Mouse (Mus musculus) liver, embryonic 16.5 days (tissue): ENCODE measurements around the gene Mfrp. TPM values are rescaled to one million over a fixed set of nuclear protein-coding genes. Genes with fewer than 3 reads are reported as not detected.

ENCODE experiments used
- ATAC-seq: fragments of 200-750 bp; cut with Nextera tagmentation; 2 replicates; pipeline ENCODE4 v1.8.0; 2017; ENCODE audit warnings: low read depth, mild to moderate bottlenecking, moderate number of reproducible peaks, moderate library complexity
- H3K27ac ChIP-seq: fragments of 300-500 bp; sonication (generic); 2 replicates; pipeline ENCODE4 v1.5.1; 2014; ENCODE audit warnings: mild to moderate bottlenecking, low read length
- H3K27me3 ChIP-seq: fragments of 300-500 bp; sonication (generic); 2 replicates; pipeline ENCODE4 v1.6.1; 2014; ENCODE audit warnings: low read depth, low read length, mixed read lengths; ENCODE audit not compliant: control insufficient read depth, insufficient read depth
- H3K36me3 ChIP-seq: fragments of 300-500 bp; sonication (generic); 2 replicates; pipeline ENCODE4 v1.6.1; 2014; ENCODE audit warnings: mild to moderate bottlenecking; ENCODE audit not compliant: control insufficient read depth, insufficient read depth
- H3K4me1 ChIP-seq: fragments of 300-500 bp; sonication (generic); 2 replicates; pipeline ENCODE4 v1.6.1; 2014; ENCODE audit warnings: low read depth, low read length, mixed read lengths; ENCODE audit not compliant: control insufficient read depth
- H3K4me2 ChIP-seq: fragments of 300-500 bp; sonication (generic); 2 replicates; pipeline ENCODE4 v1.6.1; 2014; ENCODE audit warnings: low read depth, low read length, mixed read lengths
- H3K4me3 ChIP-seq: fragments of 300-500 bp; sonication (generic); 2 replicates; pipeline ENCODE4 v1.5.1; 2014; ENCODE audit warnings: low read depth, mild to moderate bottlenecking, low read length
- H3K9ac ChIP-seq: fragments of 300-500 bp; sonication (generic); 2 replicates; pipeline ENCODE4 v1.6.1; 2014; ENCODE audit warnings: low read depth, low read length
- H3K9me3 ChIP-seq: fragments of 300-500 bp; sonication (generic); replicated peaks from 2 replicates; pipeline ENCODE4 v1.6.1; 2016; ENCODE audit warnings: low read length; ENCODE audit not compliant: control insufficient read depth
- WGBS: fragments of 180-500 bp; shearing (Covaris S2); extraction: QIAGEN DNeasy Blood & Tissue Kit; methylation state at CpG from one replicate; pipeline ENCODE4 v1.1.7; 2014; ENCODE audit not compliant: insufficient replicate concordance; 5-methylcytosine and 5-hydroxymethylcytosine counted together
- polyA plus RNA-seq: library from polyadenylated mRNA; unstranded; fragments of >200 nt; fragmentation: Nextera tagmentation; extraction: Ambion mirVana; gene quantifications from 2 replicates; pipeline ENCODE4 v1.2.1, GENCODE M21; 2015

Gene Mfrp
- 0.04 TPM in 1 of 2 replicates, not detected in the other for polyA plus RNA-seq

DNA sequence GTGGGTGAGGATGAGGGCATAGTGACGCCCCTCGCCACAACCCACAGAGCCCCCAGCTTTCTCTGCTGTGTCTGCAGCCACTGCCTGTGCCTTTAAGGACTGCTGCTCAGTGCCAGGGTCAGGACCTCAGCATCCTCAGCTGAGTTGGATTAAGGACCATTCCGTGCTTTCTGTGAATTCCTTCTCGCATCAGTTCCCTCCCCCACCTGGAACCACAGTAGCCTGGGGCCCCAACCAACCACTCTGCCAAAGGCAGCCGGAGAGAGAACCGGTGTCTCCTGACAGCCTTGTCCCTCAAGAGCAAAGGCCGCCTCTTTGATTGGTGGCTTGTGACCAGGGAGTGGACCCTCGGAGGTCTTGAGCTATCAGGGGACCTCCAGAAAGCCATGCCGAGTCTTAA lies at the start of gene Mfrp:
Gene Mfrp (plus strand): TSS at position 240 of the 400 bp plus-strand sequence.
- Histone ChIP-seq H3K36me3 (no peaks in the 10 kb centered on the region), H3K9me3 (no peaks in the 10 kb centered on the region), H3K27ac (no peak within 1 kb of the TSS), H3K27me3 (no peaks in the 10 kb centered on the region), H3K4me3 (no peak within 1 kb of the TSS), H3K9ac (no peak within 1 kb of the TSS), H3K4me1 (no peaks in the 10 kb centered on the region), H3K4me2 (no peak within 1 kb of the TSS)
- no peak for ATAC-seq
- WGBS = 78% methylated on average over 9 of the region's 9 CpGs

DNA sequence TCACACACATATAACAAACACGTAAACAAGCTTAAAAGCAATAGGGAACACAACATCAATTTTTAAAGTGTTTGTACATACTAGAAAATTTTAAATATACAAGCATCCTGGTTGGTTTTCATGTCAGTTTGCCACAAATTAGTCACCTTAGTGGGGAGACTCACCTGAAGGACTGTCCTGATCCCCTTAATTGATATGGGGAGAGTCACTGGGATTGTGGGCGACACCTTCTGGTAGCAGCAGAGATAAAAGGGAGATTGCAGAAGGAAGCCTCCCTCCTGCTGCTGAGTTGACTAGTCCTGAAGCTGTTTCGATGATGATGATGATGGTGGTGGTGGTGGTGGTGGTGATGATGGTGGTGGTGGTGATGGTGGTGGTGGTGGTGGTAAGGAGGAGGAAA lies 48.7 kb upstream of the Mfrp start:
- Histone ChIP-seq H3K4me1 (no peaks in the 10 kb centered on the region), H3K27me3 (peaks cover 3% of the 10 kb centered on the region; the same call in 1 of the 2 replicates), H3K4me2 (no peak overlapping the region), H3K27ac (no peak overlapping the region), H3K9ac (no peak overlapping the region), H3K4me3 (no peak overlapping the region), H3K9me3 (no peaks in the 10 kb centered on the region), H3K36me3 (no peaks in the 10 kb centered on the region)
- 40% methylated on average over 3 of the region's 3 CpGs for WGBS
- no peak for ATAC-seq

GRCm38 (mm10) chr9:44053936-44054335 lies 47.6 kb upstream of the Mfrp start:
- Histone ChIP-seq H3K4me3 (no peak overlapping the region), H3K9ac (no peak overlapping the region), H3K27me3 (no peaks in the 10 kb centered on the region; the same call in 1 of the 2 replicates), H3K9me3 (no peaks in the 10 kb centered on the region), H3K4me2 (no peak overlapping the region), H3K36me3 (no peaks in the 10 kb centered on the region), H3K4me1 (no peaks in the 10 kb centered on the region), H3K27ac (no peak overlapping the region)
- 17% methylated on average over 1 of the region's 1 CpGs for WGBS
- no peak for ATAC-seq

- no peak overlapping the region for H3K9ac ChIP-seq
- ATAC-seq = no peak
Observed at GRCm38 (mm10) chr9:44058606-44059005, 42.9 kb upstream of the Mfrp start.

DNA sequence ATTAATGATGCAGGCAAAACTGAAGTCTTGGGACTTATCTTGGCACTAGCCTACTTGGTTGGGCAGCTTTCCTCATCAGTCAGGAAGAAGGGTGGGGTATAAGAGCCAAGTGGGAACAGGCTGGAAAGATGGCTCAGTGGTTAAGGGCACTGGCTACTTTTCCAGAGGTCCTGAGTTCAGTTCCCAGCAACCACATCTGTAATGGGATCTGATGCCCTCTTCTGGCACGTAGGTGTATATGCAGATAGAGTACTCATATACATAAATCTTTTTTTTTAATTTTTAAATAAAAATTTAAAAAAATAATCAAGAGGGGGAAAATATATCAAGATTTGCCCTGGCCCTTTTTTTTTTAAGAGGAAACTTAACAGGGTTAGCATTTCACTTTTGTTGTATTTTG lies 36.4 kb upstream of the Mfrp start:
- Histone ChIP-seq H3K27ac (no peak overlapping the region), H3K9me3 (no peaks in the 10 kb centered on the region), H3K9ac (no peak overlapping the region), H3K4me3 (no peak overlapping the region), H3K36me3 (no peaks in the 10 kb centered on the region), H3K4me1 (peaks cover 8% of the 10 kb centered on the region), H3K27me3 (no peaks in the 10 kb centered on the region), H3K4me2 (no peak overlapping the region)
- no peak for ATAC-seq
- WGBS = 17% methylated on average over 1 of the region's 1 CpGs

More at GRCm38 (mm10) chr9:44058606-44059005, 42.9 kb upstream of the Mfrp start:
- no peak overlapping the region for H3K4me3 ChIP-seq
- H3K4me1 ChIP-seq = no peaks in the 10 kb centered on the region
- no peaks in the 10 kb centered on the region for H3K9me3 ChIP-seq
- WGBS = 59% methylated on average over 6 of the region's 6 CpGs
- H3K27me3 ChIP-seq = no peaks in the 10 kb centered on the region; the same call in 1 of the 2 replicates
- H3K27ac ChIP-seq = no peak overlapping the region
- H3K4me2 ChIP-seq = no peak overlapping the region
- no peaks in the 10 kb centered on the region for H3K36me3 ChIP-seq

- Histone ChIP-seq H3K9me3 (no peaks in the 10 kb centered on the region), H3K27ac (no peak within 1 kb of the TSS), H3K36me3 (no peaks in the 10 kb centered on the region), H3K27me3 (no peaks in the 10 kb centered on the region; the same call in 1 of the 2 replicates), H3K4me1 (peaks cover 8% of the 10 kb centered on the region), H3K4me2 (peak within 1 kb of the TSS; percentile 88), H3K4me3 (peak within 1 kb of the TSS; percentile 61), H3K9ac (peak within 1 kb of the TSS; percentile 55)
- peak; percentile 97 for ATAC-seq
- WGBS = under 1% methylated on average over 36 of the region's 38 CpGs
Observed at GRCm38 (mm10) chr9:44066785-44067225, 34.7 kb upstream of the Mfrp start, which contains the start of gene Usp2. Gene Usp2 (plus strand): TSS chr9:44067021.

DNA sequence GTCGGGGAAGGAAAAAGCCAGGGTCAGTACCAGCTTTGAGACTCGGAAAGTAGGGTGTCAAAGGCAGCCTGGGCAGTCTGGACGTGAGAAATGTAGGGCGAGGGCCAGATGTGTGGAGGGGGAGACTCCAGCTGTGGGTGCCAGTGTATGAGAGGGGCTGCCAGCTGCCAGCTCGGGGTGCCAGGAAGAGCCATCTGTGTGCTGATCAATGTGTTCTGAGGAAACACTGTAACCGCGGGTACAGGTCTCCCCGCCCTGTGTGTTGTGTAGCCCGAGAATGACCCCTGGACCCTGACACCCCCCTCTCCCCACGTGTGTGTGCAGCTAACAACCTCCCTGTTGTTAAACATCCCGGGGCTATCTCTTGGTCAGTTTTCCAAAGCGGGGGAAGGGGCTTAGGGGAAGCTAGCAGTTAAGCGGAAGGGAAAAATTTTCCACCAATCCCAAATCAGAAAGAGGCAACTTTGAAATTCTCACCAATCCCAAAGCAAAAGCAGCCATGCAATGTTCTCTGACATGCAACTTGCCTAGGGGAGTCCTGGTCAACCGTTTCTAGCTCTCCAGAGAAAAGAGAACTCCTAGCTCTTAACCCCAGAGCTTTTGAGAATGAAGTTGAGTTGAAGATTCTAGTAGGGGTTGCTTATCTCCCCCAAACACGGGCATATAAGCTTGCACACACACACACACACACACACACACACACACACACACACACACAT lies 34.1 kb upstream of the Mfrp start:
- peak; percentile 15 for ATAC-seq
- Histone ChIP-seq H3K4me1 (peaks cover 8% of the 10 kb centered on the region), H3K4me2 (peak overlapping the region; percentile 88), H3K9me3 (no peaks in the 10 kb centered on the region), H3K27ac (no peak overlapping the region), H3K9ac (peak overlapping the region; percentile 55), H3K36me3 (no peaks in the 10 kb centered on the region), H3K27me3 (no peaks in the 10 kb centered on the region; the same call in 1 of the 2 replicates), H3K4me3 (peak overlapping the region; percentile 61)
- WGBS = 4% methylated on average over 15 of the region's 15 CpGs

DNA sequence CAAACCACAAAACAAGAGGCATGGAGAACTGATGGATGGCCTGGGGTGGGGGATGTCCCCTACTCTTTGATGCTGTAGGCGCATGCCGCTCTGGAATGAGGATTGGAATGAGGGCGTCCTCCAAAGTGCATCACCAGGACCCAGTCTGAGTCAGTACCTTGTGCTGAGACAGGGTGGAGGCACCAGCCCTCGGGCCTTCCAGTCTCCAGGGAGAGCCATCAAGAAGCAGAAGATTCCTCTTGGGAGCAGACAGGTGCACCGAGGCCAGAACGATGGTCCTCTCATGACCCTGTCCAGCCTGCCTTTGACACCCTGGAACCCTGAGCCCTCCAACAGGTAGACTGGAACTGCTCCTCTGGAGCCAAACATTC lies 33.6 kb upstream of the Mfrp start:
- H3K36me3 ChIP-seq = no peaks in the 10 kb centered on the region
- H3K4me2 ChIP-seq = no peak overlapping the region
- H3K9ac ChIP-seq = no peak overlapping the region
- no peaks in the 10 kb centered on the region for H3K9me3 ChIP-seq
- peaks cover 8% of the 10 kb centered on the region for H3K4me1 ChIP-seq
- WGBS = 61% methylated on average over 6 of the region's 6 CpGs
- no peak for ATAC-seq
- no peaks in the 10 kb centered on the region; the same call in 1 of the 2 replicates for H3K27me3 ChIP-seq
- no peak overlapping the region for H3K27ac ChIP-seq
- H3K4me3 ChIP-seq = no peak overlapping the region

DNA sequence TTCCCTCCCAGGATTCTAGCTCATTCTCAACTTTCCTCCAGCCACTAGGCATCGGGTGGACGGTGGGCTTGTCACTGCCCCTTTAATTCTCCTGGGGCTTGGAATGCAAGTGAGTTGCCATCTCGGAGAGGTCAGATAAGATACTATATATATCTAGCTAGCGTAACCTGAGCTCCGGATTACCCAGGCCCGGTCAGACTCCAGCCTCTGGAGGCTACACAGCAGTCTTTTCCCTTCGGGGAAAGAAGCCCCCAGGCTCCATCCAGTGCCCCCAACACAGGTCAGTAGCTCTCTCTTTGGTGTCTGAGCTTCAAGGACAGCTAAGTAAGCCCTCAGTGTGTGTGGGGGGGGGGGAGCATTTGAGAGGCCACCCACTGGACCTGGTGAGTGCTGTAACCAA lies 32.3 kb upstream of the Mfrp start:
- no peaks in the 10 kb centered on the region for H3K36me3 ChIP-seq
- H3K27ac ChIP-seq = no peak overlapping the region
- 29% methylated on average over 7 of the region's 7 CpGs for WGBS
- H3K9me3 ChIP-seq = no peaks in the 10 kb centered on the region
- H3K4me1 ChIP-seq = peaks cover 8% of the 10 kb centered on the region
- H3K27me3 ChIP-seq = no peaks in the 10 kb centered on the region; the same call in 1 of the 2 replicates
- H3K4me2 ChIP-seq = no peak overlapping the region
- no peak overlapping the region for H3K9ac ChIP-seq
- ATAC-seq = no peak
- no peak overlapping the region for H3K4me3 ChIP-seq
